Mouse (Mus musculus) kidney, adult 8-10 months (tissue): ENCODE measurements around the gene Cldn9.

Source experiments
- DNase-seq, 2 experiments: peaks; one replicate each; pipeline ENCODE4 v3.0.0; 2022

Cldn9 gene

GRCm38 (mm10) chr17:23680336-23680735 lies 3.5 kb downstream of the Cldn9 start:
- no peak for DNase-seq

GRCm38 (mm10) chr17:23679127-23679835 lies 4.5 kb downstream of the Cldn9 start, which contains the start of gene Cldn6:
Cldn6 (plus strand) TSS chr17:23679249.
- no peak for DNase-seq

GRCm38 (mm10) chr17:23677236-23677679 lies 6.6 kb downstream of the Cldn9 start, which contains the start of gene Tnfrsf12a:
Tnfrsf12a (minus strand) TSS chr17:23677468.
- peak; percentile 88 to 89 for DNase-seq

GRCm38 (mm10) chr17:23676473-23677031 lies 7.3 kb downstream of the Cldn9 start:
- peak in 1 of 2 experiments; percentile 38 for DNase-seq

GRCm38 (mm10) chr17:23675564-23676281 lies 8.1 kb downstream of the Cldn9 start:
- DNase-seq = peak in 1 of 2 experiments; percentile 66

- peak in 1 of 2 experiments; percentile 40 for DNase-seq
Observed at GRCm38 (mm10) chr17:23675127-23675526, 8.7 kb downstream of the Cldn9 start.

GRCm38 (mm10) chr17:23674271-23674952 lies 9.4 kb downstream of the Cldn9 start:
- DNase-seq = peak in 1 of 2 experiments; percentile 32

- peak; percentile 96 for DNase-seq
Observed at GRCm38 (mm10) chr17:23673424-23674073, 10.3 kb downstream of the Cldn9 start, which contains the start of the genes Hcfc1r1 and Thoc6. Hcfc1r1 (plus strand) TSS chr17:23673596. Thoc6 (minus strand) TSS chr17:23673882.

- no peak for DNase-seq
Observed at GRCm38 (mm10) chr17:23672761-23673160, 11.1 kb downstream of the Cldn9 start.

GRCm38 (mm10) chr17:23671519-23671918 lies 12.3 kb downstream of the Cldn9 start:
- no peak for DNase-seq

- no peak for DNase-seq
Observed at GRCm38 (mm10) chr17:23670516-23671074, 13.2 kb downstream of the Cldn9 start.

- DNase-seq = no peak
Observed at GRCm38 (mm10) chr17:23665511-23665910, 18.3 kb downstream of the Cldn9 start.

GRCm38 (mm10) chr17:23664556-23665021 lies 19.2 kb downstream of the Cldn9 start:
- no peak for DNase-seq

GRCm38 (mm10) chr17:23661526-23661925 lies 22.3 kb downstream of the Cldn9 start:
- peak in 1 of 2 experiments; percentile 49 for DNase-seq

- DNase-seq = no peak
Observed at GRCm38 (mm10) chr17:23660876-23661200, 23.0 kb downstream of the Cldn9 start.

GRCm38 (mm10) chr17:23660117-23660875 lies 23.5 kb downstream of the Cldn9 start, which contains the start of gene Bicdl2:
Bicdl2 (plus strand) TSS chr17:23660506.
- peak; percentile 72 to 86 for DNase-seq

GRCm38 (mm10) chr17:23658450-23658849 lies 25.4 kb downstream of the Cldn9 start:
- no peak for DNase-seq

GRCm38 (mm10) chr17:23654410-23654809 lies 29.4 kb downstream of the Cldn9 start:
- DNase-seq = no peak

GRCm38 (mm10) chr17:23654001-23654400 lies 29.8 kb downstream of the Cldn9 start:
- DNase-seq = no peak

GRCm38 (mm10) chr17:23653324-23653723 lies 30.5 kb downstream of the Cldn9 start:
- DNase-seq = no peak

- DNase-seq = no peak
Observed at GRCm38 (mm10) chr17:23651363-23651762, 32.5 kb downstream of the Cldn9 start.
